In genomic region chr13:97705926-97706325, GRCm38 (mm10) we compare ENCODE assay signal across 23 mouse cellular contexts. TPM values are rescaled to one million over a fixed set of nuclear protein-coding genes. Genes with fewer than 3 reads are reported as not detected.
DNase-seq lines count a peak whose midpoint lies in the region; ATAC-seq lines count a peak whose summit lies in the region.
"Had no signal": no experiment of that assay in that cellular context is flagged by ENCODE, and none has a peak within 500 bp of the region (broad histone marks: within the 10 kb centered on the region; RNA-seq: fewer than 3 reads in every experiment).

No protein-coding gene starts in this region.

- no peak for ATAC-seq in kidney, embryonic 14.5 days (ENCODE audit: low FRiP score, low TSS enrichment)
- no peak for ATAC-seq in megakaryocyte progenitor cell, adult 5-6 weeks (replicated peaks; ENCODE audit: poor library complexity)
- ATAC-seq: forebrain, postnatal 0 days; hindbrain, postnatal 0 days; lung, postnatal 0 days; Patski had no signal

- H3K9me3 ChIP-seq in kidney, embryonic 14.5 days (ENCODE audit: control insufficient read depth, low read length) = no peaks in the 10 kb centered on the region
- H3K9me3 ChIP-seq: limb, embryonic 13.5 days; liver, embryonic 15.5 days had no signal

- DNase-seq in right cerebral cortex, adult 18-20 months = peak; percentile 84
- no peak for DNase-seq in right cerebral cortex, postnatal 4 days
- DNase-seq in layer of hippocampus, postnatal 14 days (ENCODE audit: low spot score in 2 of 2) = peak; percentile 19 to 57
- peak; percentile 74 to 95 for DNase-seq in left cerebral cortex, postnatal 25 days (ENCODE audit: low spot score in 2 of 2)
- DNase-seq in urinary bladder, adult 18-20 months (ENCODE audit: low spot score in 2 of 2) = no peak
- no peak for DNase-seq in thymus, postnatal 36 days
- DNase-seq: adrenal gland, postnatal 36 days; cerebellum, adult 9-10 months; forebrain, postnatal 0 days; gastrocnemius, postnatal 25 days; heart, postnatal 14 days; kidney, adult 11 months; kidney, postnatal 25 days; midbrain, embryonic 14.5 days; retina, postnatal 1 day had no signal

- intact Hi-C loops in left cerebral cortex, postnatal 25 days (cut with DNase I) = loop anchor here (5.0 kb wide), 4 partner anchors 39 to 206 kb away; no protein-coding TSS in a partner anchor

- no peaks in the 10 kb centered on the region for H3K4me1 ChIP-seq in kidney, embryonic 14.5 days (ENCODE audit: control insufficient read depth, insufficient read depth, low read length)
- H3K4me1 ChIP-seq: liver, embryonic 15.5 days had no signal

- WGBS in kidney, embryonic 14.5 days = 91% methylated on average over 5 of the region's 5 CpGs

- no peaks in the 10 kb centered on the region for H3K36me3 ChIP-seq in kidney, embryonic 14.5 days (ENCODE audit: control insufficient read depth, insufficient read depth, low read length)
- H3K36me3 ChIP-seq: limb, embryonic 13.5 days; liver, embryonic 15.5 days had no signal

- no peak overlapping the region for H3K4me3 ChIP-seq in kidney, embryonic 14.5 days (ENCODE audit: low read length)
- H3K4me3 ChIP-seq: limb, embryonic 13.5 days; liver, embryonic 15.5 days had no signal

- no peak overlapping the region for H3K9ac ChIP-seq in kidney, embryonic 14.5 days (ENCODE audit: low read depth, low read length)
- H3K9ac ChIP-seq: forebrain, postnatal 0 days; limb, embryonic 13.5 days; liver, embryonic 15.5 days had no signal

- H3K4me2 ChIP-seq in kidney, embryonic 14.5 days (replicated peaks; ENCODE audit: low read depth, low read length) = no peak overlapping the region
- H3K4me2 ChIP-seq: heart, embryonic 11.5 days; limb, embryonic 13.5 days; liver, embryonic 15.5 days had no signal

- no peaks in the 10 kb centered on the region for H3K27me3 ChIP-seq in kidney, embryonic 14.5 days (ENCODE audit: control insufficient read depth, insufficient read depth, low read length)
- H3K27me3 ChIP-seq: limb, embryonic 13.5 days; liver, embryonic 15.5 days; Patski had no signal

- no peak overlapping the region for H3K27ac ChIP-seq in kidney, embryonic 14.5 days (ENCODE audit: low read depth, low read length)
- H3K27ac ChIP-seq: hindbrain, postnatal 0 days; limb, embryonic 13.5 days; liver, embryonic 15.5 days had no signal

RNA-seq across cellular contexts. Expression of gene Gm10260, which starts 54.5 kb away (rescaled TPM):
- 100 to 1,000 TPM; 101 TPM for total RNA-seq in layer of hippocampus, postnatal 14 days (2021)
- total RNA-seq in left cerebral cortex, postnatal 25 days (2021) = 10 to 100 TPM; 66.9 to 79.5 TPM
- 9.0 and 10.0 TPM in 2 replicates for polyA plus RNA-seq in kidney, embryonic 14.5 days (2014; fragmentation: Nextera tagmentation; extraction: Ambion mirVana)
- 28.1 and 29.0 TPM in 2 replicates for total RNA-seq in megakaryocyte progenitor cell, adult 5-6 weeks (2015)
- 32.0 and 32.5 TPM in 2 replicates for total RNA-seq in megakaryocyte progenitor cell, adult 5-6 weeks (2017)
- polyA plus RNA-seq: midbrain, embryonic 14.5 days had no signal

Comparison
In these comparisons a context has a peak if more than half of its experiments do, and no peak if none do; other contexts are left out.
1. DNase-seq: peak in right cerebral cortex, adult 18-20 months (single experiment), layer of hippocampus, postnatal 14 days (2 of 2) and left cerebral cortex, postnatal 25 days (2 of 2); none in right cerebral cortex, postnatal 4 days (single experiment), urinary bladder, adult 18-20 months (0 of 2) and thymus, postnatal 36 days (0 of 2).